Mouse (Mus musculus) midbrain, embryonic 11.5 days (tissue): ENCODE data around the gene Celf2. TPM values are rescaled to one million over a fixed set of nuclear protein-coding genes. Genes with fewer than 3 reads are reported as not detected.
A peak's percentile ranks its signal among the peaks of the same experiment; 100 is the strongest.

Source experiments
- ATAC-seq: fragments of 200-750 bp; cut with Nextera tagmentation; 2 replicates; pipeline ENCODE4 v1.8.0; 2017; ENCODE audit warnings: moderate TSS enrichment, moderate library complexity; ENCODE audit not compliant: low FRiP score
- DNase-seq: peaks from one replicate; pipeline ENCODE4 v3.0.0; 2015; ENCODE audit warnings: low spot score; ENCODE audit errors: missing footprints
- H3K27ac ChIP-seq: fragments of 300-500 bp; sonication (generic); 2 replicates; pipeline ENCODE4 v1.5.1; 2014; ENCODE audit warnings: low read depth, low read length
- H3K27me3 ChIP-seq: fragments of 300-500 bp; sonication (generic); 2 replicates; pipeline ENCODE4 v1.6.1; 2014; ENCODE audit warnings: mild to moderate bottlenecking, low read length, moderate library complexity, mixed read lengths; ENCODE audit not compliant: control insufficient read depth, insufficient read depth
- H3K36me3 ChIP-seq: fragments of 300-500 bp; sonication (generic); 2 replicates; pipeline ENCODE4 v1.6.1; 2014; ENCODE audit warnings: mild to moderate bottlenecking, low read length, moderate library complexity, mixed read lengths; ENCODE audit not compliant: control insufficient read depth, insufficient read depth
- H3K4me1 ChIP-seq: fragments of 300-500 bp; sonication (generic); 2 replicates; pipeline ENCODE4 v1.6.1; 2014; ENCODE audit warnings: low read length; ENCODE audit not compliant: control insufficient read depth, insufficient read depth
- H3K4me2 ChIP-seq: fragments of 300-500 bp; sonication (generic); 2 replicates; pipeline ENCODE4 v1.6.1; 2014; ENCODE audit warnings: mild to moderate bottlenecking, moderate library complexity
- H3K4me3 ChIP-seq: fragments of 300-500 bp; sonication (generic); 2 replicates; pipeline ENCODE4 v1.5.1; 2014; ENCODE audit warnings: low read depth, low read length
- H3K9ac ChIP-seq: fragments of 300-500 bp; sonication (generic); 2 replicates; pipeline ENCODE4 v1.6.1; 2014; ENCODE audit warnings: low read length
- H3K9me3 ChIP-seq: fragments of 300-500 bp; sonication (generic); 2 replicates; pipeline ENCODE4 v1.6.1; 2016; ENCODE audit warnings: low read length; ENCODE audit not compliant: control insufficient read depth
- WGBS: fragments of 180-500 bp; shearing (Covaris S2); extraction: QIAGEN DNeasy Blood & Tissue Kit; methylation state at CpG from one replicate; pipeline ENCODE4 v1.1.7; 2014; 5-methylcytosine and 5-hydroxymethylcytosine counted together
- polyA plus RNA-seq: library from polyadenylated mRNA; unstranded; fragments of >200 nt; fragmentation: Nextera tagmentation; extraction: Ambion mirVana; gene quantifications from 2 replicates; pipeline ENCODE4 v1.2.1, GENCODE M21; 2014

The Celf2 gene
- polyA plus RNA-seq, 1 experiment from 2014 or later = 92.7 TPM

DNA sequence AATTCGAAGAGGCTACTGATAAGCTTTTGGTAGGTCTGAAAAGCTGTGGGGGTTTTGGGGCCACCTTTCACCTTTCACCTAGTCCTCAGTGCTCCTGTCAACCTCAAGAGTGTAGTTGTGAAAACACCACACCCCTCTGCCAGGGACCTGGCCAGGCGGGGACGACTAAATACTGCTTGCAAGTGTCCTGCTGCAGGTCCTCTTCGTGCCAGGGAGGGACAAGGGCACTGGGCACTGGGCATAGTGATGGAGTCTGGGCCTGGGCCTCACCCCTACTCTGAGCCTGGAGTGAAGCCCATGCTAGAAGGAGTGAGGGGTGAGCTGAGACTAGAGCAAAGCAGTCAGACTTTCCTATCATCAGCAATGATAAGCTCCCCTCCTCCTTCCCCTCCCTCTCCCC lies 987.0 kb downstream of the Celf2 start:
- Histone ChIP-seq H3K9ac (no peak overlapping the region), H3K4me1 (no peaks in the 10 kb centered on the region), H3K27ac (no peak overlapping the region), H3K4me2 (no peak overlapping the region), H3K9me3 (no peaks in the 10 kb centered on the region), H3K4me3 (no peak overlapping the region), H3K27me3 (no peaks in the 10 kb centered on the region), H3K36me3 (no peaks in the 10 kb centered on the region)
- 86% methylated on average over 4 of the region's 4 CpGs for WGBS
- DNase-seq = no peak
- no peak for ATAC-seq

DNA sequence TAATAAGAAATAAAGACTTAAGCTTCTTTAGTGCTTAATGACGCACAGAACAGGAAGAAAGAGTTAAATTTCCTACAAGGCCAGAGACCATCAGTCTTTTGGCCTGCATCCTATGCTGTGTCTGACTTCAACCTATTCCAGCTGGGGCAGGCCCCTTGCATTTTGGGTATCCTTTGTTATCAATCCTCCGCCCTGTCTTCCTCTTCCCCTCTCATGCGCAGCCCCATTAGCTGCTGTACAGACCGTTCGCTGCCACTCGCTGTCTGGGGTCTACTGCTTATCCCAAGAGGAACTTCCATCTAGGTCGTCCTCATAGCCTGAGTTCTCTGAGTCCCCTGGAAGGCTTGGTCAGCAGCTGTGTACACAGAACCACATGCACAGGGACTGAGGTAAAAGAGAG lies 996.2 kb downstream of the Celf2 start:
- no peaks in the 10 kb centered on the region for H3K9me3 ChIP-seq
- WGBS = 73% methylated on average over 7 of the region's 7 CpGs
- H3K27ac ChIP-seq = no peak overlapping the region
- H3K4me3 ChIP-seq = no peak overlapping the region
- no peaks in the 10 kb centered on the region for H3K4me1 ChIP-seq
- no peaks in the 10 kb centered on the region for H3K27me3 ChIP-seq
- no peaks in the 10 kb centered on the region for H3K36me3 ChIP-seq
- no peak overlapping the region for H3K9ac ChIP-seq
- no peak for ATAC-seq
- H3K4me2 ChIP-seq = no peak overlapping the region
- DNase-seq = no peak

DNA sequence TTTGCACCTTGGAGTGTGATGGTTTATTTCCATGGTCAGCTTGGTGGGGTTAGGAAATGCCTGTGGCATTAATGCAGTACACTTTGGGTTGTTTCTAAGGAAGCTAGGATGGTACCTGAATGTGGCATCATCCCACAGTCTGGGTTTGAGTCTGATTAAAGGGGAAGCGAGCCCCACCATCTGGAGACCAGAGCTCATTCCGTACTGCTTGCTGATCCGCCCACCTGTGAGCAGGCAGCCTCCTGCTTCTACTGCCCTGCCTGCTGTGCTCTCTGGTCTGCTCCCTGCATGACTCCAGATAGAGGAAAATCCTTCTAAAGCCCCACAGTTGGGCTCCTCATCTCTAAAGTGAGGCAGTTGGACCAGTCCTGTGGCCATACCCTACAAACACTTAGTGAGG lies 1002.3 kb downstream of the Celf2 start:
- WGBS = 57% methylated on average over 3 of the region's 3 CpGs
- no peak overlapping the region for H3K4me3 ChIP-seq

DNA sequence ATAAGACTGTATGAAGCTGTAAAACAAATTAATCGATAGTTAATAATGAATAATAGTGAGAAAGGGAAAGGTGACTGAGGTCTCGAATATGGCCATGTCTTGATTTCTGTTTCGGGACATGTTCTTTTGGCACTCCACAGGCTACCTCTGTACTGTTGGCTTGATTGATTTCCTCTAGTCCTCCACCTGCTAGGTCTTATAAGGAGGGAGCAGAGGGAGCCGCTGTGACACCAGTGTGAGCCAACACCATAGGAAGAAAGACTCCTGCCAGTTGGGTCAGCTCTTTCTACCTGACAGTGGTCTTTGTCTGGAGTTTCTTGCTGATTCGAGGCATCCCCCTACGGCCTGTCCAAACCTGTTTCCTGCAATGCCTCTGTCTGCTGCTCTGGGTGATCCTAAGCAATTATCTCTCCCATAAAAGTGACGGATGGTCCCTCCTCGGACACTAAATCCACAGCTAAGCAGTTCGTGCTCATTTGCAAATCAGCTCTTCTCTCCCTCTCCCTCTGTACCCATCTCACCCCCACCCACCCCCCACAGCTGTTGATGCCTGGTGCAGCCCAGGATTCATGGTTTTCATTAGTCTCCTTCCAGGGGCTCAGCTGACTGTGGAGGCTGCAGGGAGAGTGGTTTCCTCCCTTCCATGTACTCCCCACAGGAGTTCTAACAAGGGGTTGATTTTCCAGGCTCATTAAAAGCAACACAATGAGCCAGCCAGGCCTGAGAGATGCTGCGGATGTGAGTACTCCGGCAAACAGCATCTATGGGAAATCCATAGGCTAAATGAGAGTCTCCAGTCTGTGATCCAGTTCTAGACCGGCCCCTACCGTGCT lies 1003.2 kb downstream of the Celf2 start:
- Histone ChIP-seq H3K4me2 (no peak overlapping the region), H3K4me1 (no peaks in the 10 kb centered on the region), H3K4me3 (no peak overlapping the region), H3K9me3 (no peaks in the 10 kb centered on the region), H3K27me3 (no peaks in the 10 kb centered on the region), H3K27ac (no peak overlapping the region), H3K36me3 (no peaks in the 10 kb centered on the region), H3K9ac (no peak overlapping the region)
- 62% methylated on average over 13 of the region's 13 CpGs for WGBS
- peak; percentile 61; the same call in 1 of the 2 replicates for ATAC-seq
- DNase-seq = no peak

More for the DNA sequence above, 1002.3 kb downstream of the Celf2 start:
- no peak for DNase-seq
- no peak overlapping the region for H3K9ac ChIP-seq
- no peak overlapping the region for H3K27ac ChIP-seq
- H3K4me2 ChIP-seq = no peak overlapping the region
- H3K36me3 ChIP-seq = no peaks in the 10 kb centered on the region
- H3K4me1 ChIP-seq = no peaks in the 10 kb centered on the region
- no peaks in the 10 kb centered on the region for H3K9me3 ChIP-seq
- no peaks in the 10 kb centered on the region for H3K27me3 ChIP-seq
- ATAC-seq = no peak

DNA sequence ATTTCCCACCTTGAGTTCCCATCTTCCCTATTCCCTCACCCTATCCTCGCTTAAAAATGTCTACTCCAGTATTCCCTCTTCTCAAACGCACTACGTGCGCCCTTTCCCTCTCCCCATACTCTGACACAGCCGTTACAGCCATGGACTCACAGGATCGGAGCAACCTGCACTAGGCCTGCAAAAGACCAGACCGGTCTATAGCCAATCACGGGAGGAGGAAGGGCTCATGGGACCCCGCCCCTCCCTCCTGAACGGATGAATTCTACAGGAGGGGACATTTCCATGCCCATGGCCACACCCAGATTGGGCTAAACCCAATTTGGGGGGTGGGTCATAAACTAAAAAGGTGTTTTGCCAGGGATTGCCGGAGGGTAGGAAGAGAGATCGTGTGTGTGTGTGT lies 1003.8 kb downstream of the Celf2 start:
- DNase-seq (no peak), ATAC-seq (no peak)
- H3K9ac ChIP-seq = no peak overlapping the region

DNA sequence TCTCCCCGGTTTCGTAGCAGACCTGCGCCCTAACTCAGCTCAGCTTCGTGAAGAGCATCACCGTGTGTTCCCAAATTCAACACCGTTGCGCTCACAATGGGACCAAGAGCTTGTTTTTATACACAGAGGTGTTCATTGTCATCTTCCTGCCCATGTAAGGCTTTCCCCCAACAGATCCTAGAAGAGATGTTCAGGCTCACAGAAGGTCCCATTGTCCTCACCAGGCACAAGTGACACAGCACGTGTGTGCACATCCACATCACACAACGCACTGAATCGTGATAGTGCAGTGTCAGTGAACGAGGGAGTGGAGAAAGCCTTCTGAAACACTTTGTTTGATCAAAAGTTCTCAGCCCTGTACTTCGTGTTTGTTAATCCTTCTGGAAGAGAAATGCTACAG lies 1011.3 kb downstream of the Celf2 start:
- no peak overlapping the region for H3K9ac ChIP-seq
- DNase-seq (peak; percentile 12), ATAC-seq (no peak)
- no peak overlapping the region for H3K4me2 ChIP-seq
- no peaks in the 10 kb centered on the region for H3K4me1 ChIP-seq
- H3K9me3 ChIP-seq = no peaks in the 10 kb centered on the region
- no peaks in the 10 kb centered on the region for H3K36me3 ChIP-seq
- no peak overlapping the region for H3K27ac ChIP-seq
- H3K27me3 ChIP-seq = no peaks in the 10 kb centered on the region
- H3K4me3 ChIP-seq = no peak overlapping the region
- WGBS = 82% methylated on average over 12 of the region's 12 CpGs

More for the DNA sequence above, 1003.8 kb downstream of the Celf2 start:
- WGBS = 80% methylated on average over 12 of the region's 12 CpGs
- no peaks in the 10 kb centered on the region for H3K4me1 ChIP-seq
- H3K4me2 ChIP-seq = no peak overlapping the region
- no peaks in the 10 kb centered on the region for H3K36me3 ChIP-seq
- H3K4me3 ChIP-seq = no peak overlapping the region
- no peak overlapping the region for H3K27ac ChIP-seq
- H3K9me3 ChIP-seq = no peaks in the 10 kb centered on the region
- H3K27me3 ChIP-seq = no peaks in the 10 kb centered on the region

DNA sequence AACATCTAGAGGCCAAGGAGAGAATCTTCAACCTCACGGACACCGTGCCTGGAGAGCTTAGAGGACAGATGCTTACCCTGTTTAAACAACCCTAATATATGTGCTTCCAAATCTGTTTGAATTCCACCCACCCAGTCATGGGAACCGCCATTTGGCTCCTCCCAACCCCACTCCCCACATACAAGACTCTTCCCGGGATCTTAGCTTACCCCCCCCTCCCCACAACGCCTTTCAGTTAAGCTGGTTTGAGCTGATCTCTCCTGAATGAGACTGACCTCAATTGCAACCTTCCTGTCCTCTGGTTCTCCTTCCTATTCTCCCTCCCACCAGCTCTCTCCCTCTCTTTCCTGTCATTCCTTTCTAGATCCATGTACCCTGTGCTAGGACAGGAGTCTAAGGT lies 1011.7 kb downstream of the Celf2 start:
- Histone ChIP-seq H3K9me3 (no peaks in the 10 kb centered on the region), H3K27me3 (no peaks in the 10 kb centered on the region), H3K27ac (no peak overlapping the region), H3K9ac (no peak overlapping the region), H3K4me1 (no peaks in the 10 kb centered on the region), H3K36me3 (no peaks in the 10 kb centered on the region), H3K4me2 (no peak overlapping the region), H3K4me3 (no peak overlapping the region)
- DNase-seq (peak; percentile 75), ATAC-seq (no peak)
- WGBS = 68% methylated on average over 5 of the region's 5 CpGs

DNA sequence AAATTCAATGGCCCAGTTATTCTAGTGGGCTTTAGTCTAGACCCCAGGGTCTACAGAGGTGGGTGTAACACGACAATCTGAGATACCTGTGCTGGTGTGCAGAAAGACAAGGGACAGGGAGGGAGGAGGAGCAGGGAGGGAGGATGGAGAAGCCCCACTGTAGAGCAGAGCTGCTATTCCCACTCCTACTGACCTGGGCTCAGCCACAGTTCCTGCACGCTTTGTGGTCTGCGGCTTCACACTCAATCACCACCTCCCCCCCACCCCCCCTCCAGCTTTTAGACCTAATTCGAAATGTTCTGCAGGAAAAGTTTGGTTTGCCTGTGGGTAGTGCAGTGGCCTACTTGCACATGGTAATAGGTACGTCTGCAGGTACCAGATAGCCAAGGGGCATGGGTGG lies 1015.5 kb downstream of the Celf2 start:
- DNase-seq = no peak
- Histone ChIP-seq H3K27me3 (no peaks in the 10 kb centered on the region), H3K9me3 (no peaks in the 10 kb centered on the region), H3K27ac (no peak overlapping the region), H3K4me2 (no peak overlapping the region), H3K36me3 (no peaks in the 10 kb centered on the region), H3K4me3 (no peak overlapping the region), H3K4me1 (no peaks in the 10 kb centered on the region), H3K9ac (no peak overlapping the region)
- no peak for ATAC-seq
- WGBS = 89% methylated on average over 5 of the region's 5 CpGs

DNA sequence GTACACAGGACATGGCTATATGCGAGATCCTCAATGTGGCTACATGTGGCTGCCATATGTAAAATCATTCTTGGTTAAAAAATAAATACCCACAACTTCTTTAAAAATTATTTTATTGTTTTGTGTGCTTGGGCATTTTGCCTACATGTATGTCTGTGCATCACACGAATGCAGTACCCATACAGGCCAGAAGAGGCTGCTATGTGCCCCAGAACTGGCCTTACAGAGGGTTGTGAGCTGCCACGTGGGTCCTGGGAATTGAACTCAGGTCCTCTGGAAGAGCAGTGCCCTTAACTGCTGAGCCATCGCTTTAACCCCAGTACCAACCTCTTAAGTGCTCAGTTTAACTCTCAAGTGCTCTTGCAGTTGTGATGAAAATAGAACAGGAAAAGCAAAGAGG lies 1018.5 kb downstream of the Celf2 start:
- Histone ChIP-seq H3K36me3 (no peaks in the 10 kb centered on the region), H3K4me1 (no peaks in the 10 kb centered on the region), H3K4me3 (no peak overlapping the region), H3K4me2 (no peak overlapping the region), H3K27ac (no peak overlapping the region), H3K27me3 (no peaks in the 10 kb centered on the region), H3K9ac (no peak overlapping the region), H3K9me3 (no peaks in the 10 kb centered on the region)
- DNase-seq (peak; percentile 8), ATAC-seq (no peak)
- 76% methylated on average over 4 of the region's 4 CpGs for WGBS
